ENCODE assay signal across 29 mouse cellular contexts in the genomic region with DNA sequence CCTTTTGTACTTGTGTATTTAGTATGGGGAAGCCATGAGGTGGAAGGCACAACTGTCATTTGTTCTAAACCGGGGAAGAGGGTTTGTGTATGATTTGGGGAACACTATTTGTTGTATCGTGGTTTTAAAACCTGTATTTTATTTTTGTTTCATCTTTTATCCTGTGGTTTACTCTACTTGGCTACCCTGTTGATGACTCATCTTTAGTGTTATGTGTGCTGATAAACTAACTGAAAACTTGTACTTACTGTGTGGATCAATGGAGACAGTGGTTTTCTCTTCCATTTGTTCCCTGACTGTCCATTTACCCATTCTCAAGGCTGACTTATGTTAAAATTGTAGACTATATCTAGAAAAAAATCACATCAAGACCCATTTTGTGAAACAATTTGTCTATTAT.
"Had no signal": no experiment of that assay in that cellular context is flagged by ENCODE, and none has a peak within 500 bp of the region (broad histone marks: within the 10 kb centered on the region; RNA-seq: fewer than 3 reads in every experiment).

No protein-coding gene starts in this region.

- H3K27ac ChIP-seq: limb, embryonic 10.5 days; limb, embryonic 12.5 days; limb, embryonic 13.5 days; limb, embryonic 15.5 days; liver, embryonic 12.5 days; liver, embryonic 13.5 days; liver, embryonic 14.5 days; liver, embryonic 15.5 days; lung, embryonic 15.5 days; macrophage; midbrain, embryonic 10.5 days; midbrain, embryonic 12.5 days; midbrain, embryonic 13.5 days; midbrain, embryonic 15.5 days had no signal

- H3K36me3 ChIP-seq: limb, embryonic 10.5 days; limb, embryonic 12.5 days; limb, embryonic 13.5 days; limb, embryonic 15.5 days; liver, embryonic 12.5 days; liver, embryonic 13.5 days; liver, embryonic 15.5 days; lung, embryonic 15.5 days; midbrain, embryonic 10.5 days; midbrain, embryonic 12.5 days; midbrain, embryonic 13.5 days; midbrain, embryonic 15.5 days had no signal

- H3K9me3 ChIP-seq: limb, embryonic 10.5 days; limb, embryonic 12.5 days; limb, embryonic 13.5 days; limb, embryonic 15.5 days; liver, embryonic 12.5 days; liver, embryonic 13.5 days; liver, embryonic 15.5 days; lung, embryonic 15.5 days; megakaryocyte, embryonic 14.5 days; midbrain, embryonic 10.5 days; midbrain, embryonic 12.5 days; midbrain, embryonic 13.5 days; midbrain, embryonic 15.5 days had no signal

- H3K9ac ChIP-seq: limb, embryonic 12.5 days; limb, embryonic 13.5 days; limb, embryonic 15.5 days; liver, embryonic 12.5 days; liver, embryonic 13.5 days; liver, embryonic 14.5 days; liver, embryonic 15.5 days; liver, postnatal 0 days; lung, embryonic 14.5 days; lung, embryonic 15.5 days; midbrain, embryonic 12.5 days; midbrain, embryonic 13.5 days; midbrain, embryonic 15.5 days had no signal

- H3K27me3 ChIP-seq: limb, embryonic 12.5 days; limb, embryonic 13.5 days; limb, embryonic 15.5 days; liver, embryonic 12.5 days; liver, embryonic 13.5 days; liver, embryonic 15.5 days; lung, embryonic 15.5 days; megakaryocyte, embryonic 14.5 days; midbrain, embryonic 12.5 days; midbrain, embryonic 13.5 days; midbrain, embryonic 15.5 days had no signal

- DNase-seq: left cerebral cortex, postnatal 4 days; liver; liver, embryonic 13.5 days; liver, postnatal 0 days; lung, adult 18-20 months; lung, adult 2 months; lung, embryonic 14.5 days; lung, postnatal 10 days; lung, postnatal 14 days; lung, postnatal 36 days; lung, postnatal 4 days; midbrain, embryonic 14.5 days had no signal

- H3K4me3 ChIP-seq: limb, embryonic 10.5 days; limb, embryonic 12.5 days; limb, embryonic 13.5 days; limb, embryonic 15.5 days; liver, embryonic 12.5 days; liver, embryonic 13.5 days; liver, embryonic 15.5 days; lung, embryonic 15.5 days; megakaryocyte, embryonic 14.5 days; midbrain, embryonic 10.5 days; midbrain, embryonic 12.5 days; midbrain, embryonic 13.5 days; midbrain, embryonic 15.5 days; myocyte had no signal

- H3K4me1 ChIP-seq: limb, embryonic 10.5 days; limb, embryonic 12.5 days; limb, embryonic 13.5 days; limb, embryonic 15.5 days; liver, embryonic 12.5 days; liver, embryonic 13.5 days; liver, embryonic 15.5 days; lung, embryonic 15.5 days; megakaryocyte, embryonic 14.5 days; midbrain, embryonic 10.5 days; midbrain, embryonic 12.5 days; midbrain, embryonic 13.5 days; midbrain, embryonic 15.5 days had no signal

- ATAC-seq: liver, embryonic 12.5 days; liver, postnatal 0 days; lung, postnatal 0 days; midbrain, embryonic 13.5 days; midbrain, embryonic 15.5 days; midbrain, embryonic 16.5 days had no signal
